Mouse (Mus musculus) liver (tissue): Measurements from ENCODE around the gene Snd1.

Source experiments
- DNase-seq: peaks from one replicate; pipeline ENCODE4 v3.0.0-alpha.2; 2020; ENCODE audit warnings: mixed read lengths

The Snd1 gene

DNA sequence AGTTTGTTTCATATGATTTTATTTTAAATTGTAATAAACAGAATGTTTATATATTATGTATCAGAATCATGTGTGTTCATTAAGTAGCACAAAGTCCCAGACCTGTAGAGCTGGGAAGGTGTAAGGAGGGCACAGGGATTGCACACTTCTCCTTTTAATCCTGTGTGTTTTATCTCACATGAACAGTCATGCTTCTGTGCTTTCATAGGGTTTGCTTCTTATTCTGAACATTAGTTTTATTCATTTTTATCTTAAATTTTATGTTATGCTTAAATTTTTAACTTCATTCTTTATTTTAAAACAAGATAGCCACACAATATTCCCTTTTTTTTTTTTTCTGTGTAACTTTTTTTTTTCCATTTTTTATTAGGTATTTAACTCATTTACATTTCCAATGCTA lies 170.3 kb downstream of the Snd1 start:
- no peak for DNase-seq

DNA sequence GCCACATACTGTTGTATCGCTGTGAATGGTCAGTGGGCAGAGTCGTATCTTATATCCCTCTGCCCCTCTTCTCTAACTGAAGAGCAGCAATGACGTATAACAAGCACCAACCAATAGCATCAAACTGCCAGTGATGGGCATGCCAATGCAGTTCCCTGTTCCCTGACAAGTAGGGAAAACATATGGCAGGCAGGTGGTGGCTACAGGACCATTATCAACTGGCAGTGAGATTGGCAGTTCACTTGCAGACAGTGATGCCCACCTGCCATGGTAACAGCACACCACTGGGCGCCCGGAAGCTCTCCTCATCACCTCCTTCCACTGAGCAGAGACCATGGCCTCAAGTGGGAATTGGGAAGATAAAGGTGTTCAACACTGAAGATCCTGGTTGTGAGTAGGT lies 181.6 kb downstream of the Snd1 start:
- no peak for DNase-seq

- DNase-seq = no peak
These were observed 188.1 kb downstream of the Snd1 start for GRCm38 (mm10) chr6:28663004-28663403.

DNA sequence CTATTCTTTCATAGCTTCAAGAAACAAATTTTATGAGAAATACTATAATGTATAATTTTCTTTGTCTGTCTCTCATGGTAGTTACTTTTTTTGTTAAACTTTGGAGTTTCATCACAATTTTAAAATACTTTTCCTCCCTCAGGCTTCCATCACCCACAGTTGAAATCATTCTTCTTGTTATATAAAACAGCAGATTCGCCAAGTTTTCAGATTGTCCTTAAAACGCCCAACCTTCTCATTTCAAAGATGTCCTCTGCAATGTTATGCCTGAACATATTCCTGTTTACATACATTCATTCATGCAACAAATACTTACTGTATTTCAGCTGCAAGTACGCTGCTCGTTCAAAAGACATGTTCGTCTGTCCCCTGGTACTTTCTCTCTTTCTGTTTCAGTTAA lies 188.7 kb downstream of the Snd1 start:
- no peak for DNase-seq

GRCm38 (mm10) chr6:28664716-28665115 lies 189.8 kb downstream of the Snd1 start:
- DNase-seq = no peak

DNA sequence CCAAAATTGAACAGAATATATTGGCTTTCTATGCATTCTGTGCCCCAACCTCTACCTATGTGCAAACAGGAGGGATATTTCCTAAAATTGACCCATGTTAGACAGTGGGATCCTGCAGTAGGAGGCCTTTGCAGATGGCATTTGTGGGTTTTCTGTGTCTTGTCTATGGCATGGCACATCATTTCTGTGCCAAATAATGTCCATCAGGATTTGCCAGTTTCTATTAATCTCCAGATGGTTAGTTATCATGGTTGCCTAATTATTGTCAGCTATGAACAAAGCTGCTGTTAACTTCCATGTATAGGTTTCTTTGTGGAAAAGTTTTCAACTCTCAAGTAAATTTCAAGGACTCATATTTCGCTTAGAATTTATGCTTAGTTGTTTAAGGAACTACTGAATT lies 192.6 kb downstream of the Snd1 start:
- no peak for DNase-seq

DNA sequence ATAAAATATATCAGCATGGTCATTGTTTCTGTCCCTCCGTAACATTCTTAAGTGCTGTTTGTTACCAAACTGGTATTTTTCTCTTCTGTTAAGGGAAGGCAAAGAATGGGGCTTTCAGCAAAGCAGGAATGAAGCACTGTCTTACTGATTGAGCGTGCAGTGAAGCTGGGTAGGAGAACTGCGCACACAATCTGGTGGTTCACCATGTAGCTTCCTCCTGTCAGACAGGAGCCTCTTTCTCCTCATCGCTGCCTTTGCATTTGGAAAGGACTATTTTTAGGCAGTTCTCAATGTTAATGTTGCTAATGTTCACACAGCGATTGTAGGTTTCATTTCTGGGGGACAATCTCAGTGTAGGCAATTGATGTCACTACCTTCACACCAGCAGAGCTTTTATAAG lies 194.3 kb downstream of the Snd1 start:
- DNase-seq = no peak

DNA sequence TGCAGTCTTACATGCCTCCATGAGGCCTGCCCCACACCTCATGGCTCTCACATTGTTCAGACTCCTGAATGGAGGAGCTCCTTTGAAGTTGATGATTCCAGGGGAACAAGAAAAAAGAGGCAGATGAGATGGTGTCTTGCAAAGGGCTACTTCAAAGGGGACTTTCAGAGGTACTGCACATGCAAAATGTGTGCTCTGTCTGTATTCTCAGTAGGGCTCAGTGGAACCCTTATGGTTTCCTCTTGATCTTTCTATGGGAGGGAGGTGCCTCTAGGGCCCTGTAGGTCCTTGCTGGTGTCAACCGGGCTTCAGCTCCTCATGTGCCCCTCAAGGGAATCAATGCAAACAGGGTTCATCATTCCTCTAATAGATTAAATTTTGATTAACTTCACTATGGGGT lies 197.4 kb downstream of the Snd1 start:
- no peak for DNase-seq

DNA sequence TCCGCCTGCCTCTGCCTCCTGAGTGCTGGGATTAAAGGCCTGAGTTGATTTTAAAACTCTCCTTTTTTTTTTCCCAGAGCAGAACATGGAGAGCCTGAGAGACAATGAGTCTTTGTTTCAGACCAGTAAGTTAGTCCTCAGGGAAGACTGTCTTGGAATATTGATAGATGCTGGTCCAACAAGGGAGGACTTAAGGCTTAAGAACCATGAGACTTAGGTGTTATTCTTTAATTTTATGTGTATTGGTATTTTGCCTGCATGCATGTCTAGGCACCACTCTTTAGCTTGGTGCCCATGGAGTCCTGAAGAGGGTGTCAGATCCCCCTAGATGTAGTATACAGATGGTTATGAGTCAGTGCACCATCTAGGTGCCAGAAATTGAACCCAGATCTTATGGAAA lies 199.7 kb downstream of the Snd1 start:
- no peak for DNase-seq

GRCm38 (mm10) chr6:28678896-28679295 lies 204.0 kb downstream of the Snd1 start:
- DNase-seq = no peak

- DNase-seq = no peak
These were observed 205.6 kb downstream of the Snd1 start for GRCm38 (mm10) chr6:28680537-28680936.

DNA sequence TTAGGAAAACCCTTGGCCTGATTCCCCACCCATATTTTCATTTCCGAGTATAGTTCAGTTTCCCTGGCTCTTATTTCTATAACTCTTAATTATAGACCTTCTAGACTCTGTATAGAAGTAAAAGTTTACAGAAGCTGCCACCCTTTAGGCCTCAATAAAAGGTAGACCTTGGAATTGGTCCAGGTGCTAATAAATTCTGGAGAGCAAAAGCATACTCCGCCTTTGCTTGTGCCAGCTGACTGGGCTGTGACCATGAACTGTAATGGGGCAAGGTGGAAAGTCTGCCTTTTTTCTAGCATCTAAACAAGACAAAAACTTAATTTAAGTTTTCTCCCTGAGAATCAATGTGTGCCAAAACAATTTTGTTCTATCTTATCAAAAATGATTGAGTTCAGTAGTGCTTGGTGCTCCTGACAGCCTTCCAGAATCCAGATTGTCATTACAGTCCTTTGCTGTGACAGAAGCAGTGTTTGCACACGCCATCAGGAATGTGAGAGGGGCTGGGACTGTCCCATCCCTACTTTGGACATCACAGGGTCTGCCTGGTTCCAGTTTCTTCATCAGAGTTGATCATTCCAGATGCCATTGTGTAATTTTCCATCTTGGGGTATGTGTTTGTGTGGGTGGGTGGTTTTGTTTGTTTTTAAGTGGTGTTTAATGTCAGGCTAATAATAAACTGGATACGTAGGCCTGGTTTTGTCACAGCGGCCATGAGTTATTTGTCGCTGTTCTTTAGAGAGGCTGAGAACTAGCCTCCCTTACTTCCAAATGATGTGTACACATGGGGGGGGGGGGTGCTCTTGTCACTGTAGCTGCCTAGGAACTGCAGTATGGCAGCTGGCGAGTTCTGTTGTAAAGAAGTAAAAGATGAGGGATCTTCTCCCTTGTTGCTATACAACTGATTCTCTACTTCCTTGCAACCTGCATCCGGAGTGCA lies 206.8 kb downstream of the Snd1 start:
- DNase-seq = no peak

DNA sequence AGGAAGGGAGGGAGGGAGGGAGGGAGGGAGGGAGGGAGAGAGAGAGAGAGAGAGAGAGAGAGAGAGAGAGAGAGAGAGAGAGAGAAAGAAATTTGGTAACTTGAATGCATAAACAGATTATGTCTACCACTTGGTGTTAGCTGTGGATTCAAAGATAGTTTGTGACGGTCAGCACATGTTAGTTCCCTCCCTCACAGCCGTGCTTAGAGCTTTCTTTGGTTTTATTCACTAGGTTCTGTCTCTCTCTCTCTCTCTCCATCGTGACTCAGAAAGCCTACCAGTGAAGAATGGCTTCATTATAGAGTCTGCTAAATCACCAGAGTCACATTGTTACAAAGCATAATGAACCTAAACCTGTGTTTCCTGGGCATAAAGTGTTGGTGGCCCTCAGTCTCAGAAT lies 210.1 kb downstream of the Snd1 start:
- no peak for DNase-seq

DNA sequence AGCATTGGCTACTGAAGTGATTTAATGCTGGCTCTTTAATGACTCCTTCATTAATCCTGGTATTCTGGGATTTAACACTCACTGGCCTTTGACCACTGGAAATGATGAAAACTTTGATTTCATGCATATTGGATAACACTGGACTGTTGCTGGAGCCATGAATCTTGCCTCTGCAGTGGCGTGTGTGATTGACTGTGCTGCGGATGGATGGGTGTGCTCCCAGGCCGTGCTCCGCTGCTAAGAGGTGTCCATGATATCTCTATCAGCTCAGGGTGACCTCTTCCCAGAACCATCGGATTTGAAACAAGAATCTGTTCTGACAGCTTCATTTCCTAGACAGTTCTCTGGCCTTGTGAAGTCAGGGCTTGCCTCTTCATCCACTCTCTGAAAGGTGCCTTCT lies 210.8 kb downstream of the Snd1 start:
- no peak for DNase-seq

DNA sequence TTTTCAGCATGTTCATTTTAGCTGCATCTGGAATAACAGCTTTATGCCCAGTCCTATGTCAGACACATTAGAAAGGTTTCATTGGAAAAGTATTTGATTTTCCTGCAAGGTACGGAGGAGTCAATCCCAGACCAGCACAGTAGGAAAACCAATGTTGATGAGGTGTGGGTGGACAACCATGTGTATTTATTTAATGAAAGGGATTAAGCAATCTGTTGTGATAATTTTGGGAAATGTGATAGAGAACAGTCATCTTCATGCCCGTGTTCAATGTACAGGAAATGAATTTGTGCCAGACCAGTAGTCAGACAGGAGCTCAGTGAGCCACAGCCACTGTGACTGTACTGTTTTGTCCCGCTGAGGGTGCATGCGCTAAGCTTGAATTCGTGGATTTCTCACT lies 212.8 kb downstream of the Snd1 start:
- DNase-seq = no peak

- no peak for DNase-seq
These were observed 217.7 kb downstream of the Snd1 start for GRCm38 (mm10) chr6:28692659-28693058.

GRCm38 (mm10) chr6:28697214-28697613 lies 222.3 kb downstream of the Snd1 start:
- DNase-seq = no peak

DNA sequence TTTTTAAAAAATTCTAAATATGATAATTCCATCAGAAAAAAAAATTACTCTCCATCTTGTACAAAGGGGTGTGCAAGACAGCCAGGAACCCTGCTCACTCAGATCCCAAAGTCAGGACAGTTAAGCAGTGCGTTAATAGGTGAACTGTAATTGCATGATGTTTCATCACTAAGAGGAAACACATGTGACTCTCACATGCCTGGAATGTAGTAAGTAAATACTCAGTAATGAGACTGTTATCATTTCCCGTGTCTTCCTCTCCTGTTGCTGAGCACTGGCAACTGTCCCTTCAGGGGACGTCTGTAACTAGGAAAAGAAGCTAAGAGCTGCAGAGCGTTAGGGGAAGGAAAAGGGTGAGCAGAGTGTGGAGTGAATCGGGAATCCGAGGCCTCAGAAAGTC lies 229.7 kb downstream of the Snd1 start:
- no peak for DNase-seq

DNA sequence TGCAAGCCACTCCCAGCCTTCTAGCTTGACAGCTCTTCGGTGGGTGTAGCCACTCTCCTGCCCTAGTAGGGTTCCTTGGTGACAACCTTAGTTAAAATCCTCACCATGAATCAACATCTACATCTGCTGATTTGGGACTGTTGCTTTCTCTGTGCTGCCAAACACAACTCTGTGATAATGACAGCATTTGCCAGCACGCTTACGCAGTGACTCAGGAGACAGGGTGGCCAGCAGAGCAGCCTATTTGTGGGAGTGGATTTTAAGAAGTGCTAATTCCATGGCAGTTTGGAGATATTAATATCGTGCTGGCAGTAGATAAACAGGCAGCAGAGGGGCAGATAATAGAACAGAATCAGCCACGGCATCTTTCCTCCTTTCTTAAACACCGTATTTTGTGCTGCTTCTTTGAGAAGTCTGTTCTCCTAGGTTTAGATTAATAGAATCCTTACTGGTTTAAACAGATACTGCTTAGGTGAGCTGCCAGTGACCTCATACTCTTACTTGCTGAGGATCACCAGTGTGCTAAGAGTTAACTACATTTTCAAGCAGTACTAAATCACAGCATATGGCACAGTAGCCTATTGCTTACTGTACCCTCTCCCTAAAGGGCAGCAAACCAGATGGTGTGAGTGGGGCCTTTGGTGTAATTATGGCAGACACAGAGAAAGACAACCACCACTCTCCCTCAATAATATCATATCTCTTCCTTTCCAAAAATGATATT lies 230.6 kb downstream of the Snd1 start:
- peak; percentile 49 for DNase-seq

GRCm38 (mm10) chr6:28706108-28706975 lies 231.4 kb downstream of the Snd1 start:
- no peak for DNase-seq

DNA sequence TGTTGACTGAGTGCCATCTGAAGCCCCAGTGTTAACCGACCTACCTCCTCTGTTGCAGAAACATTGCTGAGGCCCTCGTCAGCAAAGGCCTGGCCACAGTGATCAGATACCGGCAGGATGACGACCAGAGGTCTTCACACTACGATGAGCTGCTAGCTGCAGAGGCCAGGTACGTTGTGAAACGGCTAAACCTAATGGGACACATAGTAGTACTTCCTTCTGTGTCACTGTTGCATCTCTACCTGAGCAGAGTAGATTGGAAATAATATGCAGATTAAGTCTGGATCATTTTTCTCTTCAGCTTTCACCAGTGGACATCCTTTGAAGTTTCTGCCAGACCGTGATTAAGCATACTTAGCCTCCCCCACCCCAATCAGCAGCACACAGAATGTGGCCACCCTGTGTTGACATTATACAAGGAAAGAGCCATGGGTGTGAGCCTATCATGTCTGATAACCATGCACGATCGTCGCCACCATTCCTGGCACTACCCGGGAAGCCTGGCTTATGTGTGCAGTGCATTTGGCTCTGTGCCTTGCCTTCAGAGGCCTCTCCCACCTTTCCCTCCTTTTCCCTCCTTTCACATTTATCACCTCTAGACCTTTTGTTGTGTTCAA lies 232.1 kb downstream of the Snd1 start:
- DNase-seq = peak; percentile 74

DNA sequence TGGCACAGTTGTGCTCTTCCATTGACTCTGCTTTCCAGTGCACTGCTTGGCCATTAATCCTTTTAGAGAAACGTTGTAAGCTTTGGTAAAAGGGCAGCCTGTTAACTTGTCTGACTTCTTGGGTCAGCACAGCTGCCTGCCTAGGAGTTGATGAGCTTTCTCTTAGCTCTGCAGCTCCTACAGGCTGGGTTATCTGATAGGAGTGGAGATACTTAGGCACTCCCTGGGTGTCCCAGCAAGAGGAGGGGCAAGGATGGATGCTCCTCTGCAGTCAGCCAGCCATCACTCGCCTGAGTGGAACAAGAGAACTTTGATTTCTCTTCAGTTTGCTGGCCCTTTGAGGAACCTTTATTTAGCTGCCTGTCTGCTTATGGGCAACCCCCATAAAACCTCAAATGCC lies 235.1 kb downstream of the Snd1 start:
- peak; percentile 37 for DNase-seq
